In the genomic region with DNA sequence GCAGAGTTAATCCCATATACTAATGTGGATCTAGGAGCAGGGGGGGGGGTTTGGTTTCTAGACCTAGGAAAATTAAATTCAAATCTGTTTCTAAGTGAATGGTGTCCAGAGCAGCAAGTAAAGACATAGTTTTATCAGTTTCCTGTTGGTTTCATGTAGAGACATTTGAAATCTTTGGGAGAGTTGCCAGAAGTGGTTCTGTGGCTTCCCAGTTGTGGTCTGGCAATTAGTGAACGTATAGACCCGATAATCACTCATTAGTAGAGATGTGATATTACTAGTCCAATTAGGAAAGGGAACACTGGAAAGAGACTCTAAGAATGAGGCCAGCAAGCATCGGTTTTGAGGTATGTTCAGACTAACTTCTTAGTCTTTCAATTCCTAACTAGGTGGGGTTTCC, we compare ENCODE assay signal across 27 mouse cellular contexts.
"Had no signal": no experiment of that assay in that cellular context is flagged by ENCODE, and none has a peak within 500 bp of the region (broad histone marks: within the 10 kb centered on the region; RNA-seq: fewer than 3 reads in every experiment).

No protein-coding gene starts in this region.

- H3K4me3 ChIP-seq: gastrocnemius, adult 2 months; heart, embryonic 10.5 days; heart, embryonic 12.5 days; hindbrain, embryonic 10.5 days; hindbrain, embryonic 12.5 days; kidney, embryonic 15.5 days; limb, embryonic 13.5 days; limb, embryonic 15.5 days; liver, embryonic 12.5 days had no signal

- H3K27me3 ChIP-seq: heart, embryonic 12.5 days; hindbrain, embryonic 12.5 days; kidney, embryonic 15.5 days; limb, embryonic 13.5 days; limb, embryonic 15.5 days; liver, embryonic 12.5 days had no signal

- H3K27ac ChIP-seq: gastrocnemius, adult 2 months; heart, embryonic 10.5 days; hindbrain, embryonic 10.5 days; hindbrain, embryonic 12.5 days; hindbrain, embryonic 14.5 days; hindbrain, postnatal 0 days; kidney, embryonic 15.5 days; kidney, postnatal 0 days; limb, embryonic 13.5 days; limb, embryonic 15.5 days; liver, embryonic 12.5 days; liver, embryonic 14.5 days had no signal

- H3K4me2 ChIP-seq: heart, embryonic 12.5 days; hindbrain, embryonic 12.5 days; hindbrain, embryonic 14.5 days; kidney, embryonic 15.5 days; limb, embryonic 13.5 days; limb, embryonic 15.5 days; liver, embryonic 12.5 days had no signal

- H3K9ac ChIP-seq: heart, embryonic 12.5 days; hindbrain, embryonic 12.5 days; hindbrain, embryonic 14.5 days; kidney, embryonic 15.5 days; limb, embryonic 13.5 days; limb, embryonic 15.5 days; liver, embryonic 12.5 days; liver, embryonic 14.5 days had no signal

- H3K9me3 ChIP-seq: heart, embryonic 10.5 days; heart, embryonic 12.5 days; hindbrain, embryonic 10.5 days; hindbrain, embryonic 12.5 days; kidney, embryonic 15.5 days; limb, embryonic 13.5 days; limb, embryonic 15.5 days; liver, embryonic 12.5 days had no signal

- H3K4me1 ChIP-seq: heart, embryonic 10.5 days; heart, embryonic 12.5 days; hindbrain, embryonic 10.5 days; hindbrain, embryonic 12.5 days; kidney, embryonic 15.5 days; limb, embryonic 13.5 days; limb, embryonic 15.5 days; liver, embryonic 12.5 days had no signal

- DNase-seq: gastrocnemius, adult 2 months; gastrocnemius, postnatal 10 days; gastrocnemius, postnatal 25 days; heart, adult 18-20 months; heart, postnatal 10 days; heart, postnatal 4 days; kidney, adult 11 months; kidney, adult 2 months; kidney, adult 9 months; kidney, postnatal 14 days; kidney, postnatal 36 days; layer of hippocampus, adult 9-11 months; layer of hippocampus, postnatal 36 days; left cerebral cortex, postnatal 4 days had no signal

- ATAC-seq: hindbrain, postnatal 0 days; intestine, embryonic 16.5 days; liver, embryonic 12.5 days had no signal

- H3K36me3 ChIP-seq: heart, embryonic 10.5 days; heart, embryonic 12.5 days; hindbrain, embryonic 10.5 days; hindbrain, embryonic 12.5 days; kidney, embryonic 15.5 days; limb, embryonic 13.5 days; limb, embryonic 15.5 days; liver, embryonic 12.5 days had no signal
